ENCODE assay signal across 25 mouse cellular contexts in genomic region chr10:95102981-95103380, GRCm38 (mm10).
"Had no signal": no experiment of that assay in that cellular context is flagged by ENCODE, and none has a peak within 500 bp of the region (broad histone marks: within the 10 kb centered on the region; RNA-seq: fewer than 3 reads in every experiment).

No protein-coding gene starts in this region.

- H3K4me1 ChIP-seq: heart, embryonic 15.5 days; intestine, embryonic 15.5 days had no signal

- H3K27ac ChIP-seq: heart, adult 2 months; heart, embryonic 13.5 days; heart, embryonic 15.5 days; hindbrain, embryonic 10.5 days; hindbrain, embryonic 12.5 days; hindbrain, embryonic 14.5 days; intestine, embryonic 15.5 days; layer of hippocampus, adult 2 months; left cerebral cortex, adult 2 months; limb, embryonic 10.5 days; limb, embryonic 12.5 days had no signal

- H3K27me3 ChIP-seq: heart, embryonic 13.5 days; heart, embryonic 15.5 days; hindbrain, embryonic 12.5 days; intestine, embryonic 15.5 days; limb, embryonic 12.5 days had no signal

- DNase-seq: gastrocnemius, postnatal 10 days; gastrocnemius, postnatal 25 days; heart, adult 2 months; heart, postnatal 4 days; kidney, adult 18-20 months; kidney, adult 8-10 months; kidney, postnatal 10 days; kidney, postnatal 25 days; kidney, postnatal 4 days; liver had no signal

- H3K9me3 ChIP-seq: heart, embryonic 13.5 days; heart, embryonic 15.5 days; hindbrain, embryonic 10.5 days; hindbrain, embryonic 12.5 days; intestine, embryonic 15.5 days; limb, embryonic 10.5 days; limb, embryonic 12.5 days had no signal

- H3K36me3 ChIP-seq: heart, embryonic 13.5 days; heart, embryonic 15.5 days; hindbrain, embryonic 10.5 days; hindbrain, embryonic 12.5 days; intestine, embryonic 15.5 days; limb, embryonic 10.5 days; limb, embryonic 12.5 days had no signal

- H3K9ac ChIP-seq: heart, embryonic 13.5 days; heart, embryonic 15.5 days; hindbrain, embryonic 12.5 days; hindbrain, embryonic 14.5 days; intestine, embryonic 15.5 days; limb, embryonic 12.5 days had no signal

- H3K4me2 ChIP-seq: heart, embryonic 11.5 days; heart, embryonic 13.5 days; heart, embryonic 15.5 days; hindbrain, embryonic 12.5 days; hindbrain, embryonic 14.5 days; intestine, embryonic 15.5 days; limb, embryonic 12.5 days had no signal

- ATAC-seq: forebrain, embryonic 16.5 days; hindbrain, embryonic 16.5 days; inflammation-experienced regulatory T-cells, adult 6 months; intestine, embryonic 15.5 days; intestine, postnatal 0 days had no signal

- H3K4me3 ChIP-seq: heart, adult 2 months; heart, embryonic 13.5 days; heart, embryonic 15.5 days; hindbrain, embryonic 10.5 days; hindbrain, embryonic 12.5 days; intestine, embryonic 15.5 days; layer of hippocampus, adult 2 months; left cerebral cortex, adult 2 months; limb, embryonic 10.5 days; limb, embryonic 12.5 days had no signal
